Mouse (Mus musculus): ENCODE results near the gene Arid5b.

- no peak for TF ChIP-seq CTCF (IDR thresholded peaks at IDR 0.05; ENCODE audit: borderline replicate concordance, control insufficient read depth, extremely low read depth, insufficient read depth, low read length, poor library complexity)
- no peak for TF ChIP-seq POLR2A (IDR thresholded peaks at IDR 0.05; ENCODE audit: control insufficient read depth, extremely low read depth, insufficient read depth, low read length, poor library complexity)
Observed at GRCm38 (mm10) chr10:68203860-68204259, 74.7 kb downstream of the Arid5b start.
